Mouse (Mus musculus): Measurements from ENCODE around the gene Cd2ap.
"Not testable (repeated sequence)": the region's sequence is repeated elsewhere in the genome, so short reads cannot be mapped to it uniquely, and the experiment has no call there.

The Cd2ap gene

GRCm38 (mm10) chr17:42876001-42876903, at the start of gene Cd2ap:
Gene Cd2ap, minus strand, starts transcription at chr17:42876665.
- peak; percentile 97 for DNase-seq (ENCODE audit: low read depth, low spot score)

DNA sequence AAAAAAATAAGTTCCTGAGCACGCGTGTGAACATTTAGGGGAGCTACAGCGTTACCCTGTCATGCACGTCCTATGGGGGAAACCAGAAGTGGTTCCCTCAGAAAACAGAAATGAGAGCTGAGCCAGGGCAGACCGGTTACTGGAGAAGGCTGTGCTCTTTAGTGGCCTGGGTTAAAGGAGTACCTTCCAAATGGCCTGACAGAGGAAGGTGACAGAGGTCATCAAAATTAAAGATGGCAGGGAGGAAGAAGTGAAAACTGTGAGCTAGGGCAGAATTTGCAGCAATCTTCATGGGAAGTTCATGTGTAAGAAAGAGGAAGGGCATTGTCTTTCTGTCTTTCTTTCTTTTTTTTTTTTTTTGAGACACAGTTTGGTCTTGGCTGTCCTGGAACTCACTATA, 48.3 kb upstream of the Cd2ap start:
- no peak for DNase-seq (ENCODE audit: low read depth, low spot score)

- no peak for DNase-seq (ENCODE audit: low read depth, low spot score)
Measured at GRCm38 (mm10) chr17:42918810-42919209, 42.3 kb upstream of the Cd2ap start.

DNA sequence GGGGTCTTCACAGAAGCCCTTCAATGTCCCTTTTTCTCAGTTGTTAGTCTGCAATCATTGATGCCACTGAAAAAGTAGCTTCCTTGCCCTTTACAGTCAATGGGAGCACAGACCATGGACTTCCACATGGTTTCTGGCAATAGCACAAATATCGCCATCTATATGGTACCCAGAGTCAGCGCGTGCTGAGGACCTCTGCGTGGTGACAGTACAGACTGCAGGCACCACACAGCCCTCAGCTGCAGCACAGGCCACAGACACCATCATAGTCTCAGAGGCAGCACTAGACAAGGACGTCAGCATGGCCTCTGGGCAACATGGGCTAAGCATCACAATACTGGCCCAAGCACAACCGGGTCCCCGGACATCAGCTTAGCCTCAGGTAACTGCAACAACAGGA, 38.3 kb upstream of the Cd2ap start:
- no peak for DNase-seq (ENCODE audit: low read depth, low spot score)

GRCm38 (mm10) chr17:42912193-42912592, 35.7 kb upstream of the Cd2ap start:
- DNase-seq (ENCODE audit: low read depth, low spot score): no peak

DNA sequence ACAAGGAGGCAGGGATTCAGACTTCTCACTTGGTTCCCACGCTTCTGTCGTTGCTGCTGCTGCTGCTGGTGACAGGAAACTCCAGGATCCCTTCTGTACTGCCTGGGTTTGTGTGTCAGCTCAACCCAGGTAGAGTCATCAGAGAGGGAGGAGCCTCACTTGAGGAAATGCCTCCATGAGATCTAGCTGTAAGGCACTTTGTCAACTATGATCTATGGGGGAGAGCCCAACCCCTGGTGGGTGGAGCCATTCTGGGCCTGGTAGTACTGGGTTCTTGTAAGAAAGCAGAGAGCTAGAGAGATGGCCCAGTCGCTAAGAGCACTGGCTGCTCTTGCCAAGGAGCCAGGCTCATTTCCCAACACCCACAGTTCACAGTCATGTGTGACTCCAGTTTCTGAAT, 34.0 kb upstream of the Cd2ap start:
- no peak for DNase-seq (ENCODE audit: low read depth, low spot score)

- DNase-seq (ENCODE audit: low read depth, low spot score): no peak
Measured at GRCm38 (mm10) chr17:42909376-42909775, 32.9 kb upstream of the Cd2ap start.

DNA sequence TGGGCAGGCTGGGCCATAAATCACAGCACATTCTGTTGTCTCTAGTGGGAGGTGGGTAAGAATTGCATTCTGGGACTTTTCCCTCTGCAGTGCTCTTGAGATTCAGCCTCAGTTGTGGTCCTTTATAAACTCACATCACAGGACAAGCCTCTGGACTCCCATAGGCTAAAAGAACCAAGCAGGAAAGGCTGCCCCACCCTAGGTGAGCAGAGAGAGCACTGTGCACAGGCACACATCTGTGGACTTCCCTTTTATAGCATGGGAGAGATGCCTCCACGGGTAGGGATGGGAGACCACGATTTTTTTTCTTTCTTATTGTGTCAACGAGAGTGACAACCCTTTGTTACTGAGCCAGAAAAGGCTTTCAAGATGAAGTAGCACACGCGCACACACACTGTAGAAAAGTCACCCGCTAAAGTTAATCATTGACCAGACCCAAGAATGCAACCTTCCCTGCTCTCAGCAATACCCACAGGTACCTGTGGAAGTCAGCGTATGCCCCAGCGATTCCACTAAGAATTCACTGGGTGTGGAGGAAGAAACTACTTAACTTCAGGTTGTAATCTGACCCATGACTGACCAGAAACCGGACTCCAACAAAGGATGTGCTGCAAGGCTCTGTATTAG, 32.4 kb upstream of the Cd2ap start:
- no peak for DNase-seq (ENCODE audit: low read depth, low spot score)

- no peak for DNase-seq (ENCODE audit: low read depth, low spot score)
Measured at GRCm38 (mm10) chr17:42908136-42908535, 31.7 kb upstream of the Cd2ap start.

DNA sequence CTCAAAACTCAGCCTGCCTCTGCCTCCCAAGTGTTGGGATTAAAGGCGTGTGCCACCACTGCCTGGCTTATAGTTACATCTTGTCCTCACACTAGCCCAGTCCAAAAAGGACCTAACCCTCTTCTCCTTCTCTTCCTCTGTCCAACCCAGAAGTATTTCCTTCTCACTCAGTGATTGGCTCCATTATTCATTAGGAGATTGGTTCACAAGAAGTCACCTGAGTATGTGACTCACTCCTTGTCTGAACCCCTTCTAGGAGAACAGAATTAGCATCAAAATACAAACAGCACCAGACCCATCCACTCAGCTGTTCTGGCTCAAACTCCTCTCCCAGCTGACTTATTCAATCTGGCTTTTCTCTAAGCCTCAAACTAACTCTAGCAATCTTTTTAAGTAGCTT, 30.0 kb upstream of the Cd2ap start:
- not testable (repeated sequence) for DNase-seq (ENCODE audit: low read depth, low spot score)

DNA sequence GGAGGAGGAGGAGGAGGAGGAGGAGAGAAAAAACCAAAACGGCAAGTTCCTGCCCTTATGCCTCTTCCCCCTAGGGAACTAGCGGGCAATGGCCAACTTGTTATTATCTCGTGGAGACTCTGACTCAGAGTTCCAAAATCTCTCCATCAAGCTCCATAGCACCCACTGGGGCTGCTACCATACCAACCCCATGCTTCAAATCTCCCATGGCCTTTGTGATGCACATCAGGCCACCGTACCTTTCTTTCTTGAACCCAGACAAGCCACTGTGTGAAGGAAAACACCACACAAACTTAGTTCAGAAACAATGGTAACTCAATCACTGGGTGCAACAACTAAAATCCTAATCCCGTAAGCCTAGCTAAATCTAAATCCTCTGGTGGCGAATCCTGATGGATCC, 29.5 kb upstream of the Cd2ap start:
- no peak for DNase-seq (ENCODE audit: low read depth, low spot score)

GRCm38 (mm10) chr17:42900795-42901194, 24.3 kb upstream of the Cd2ap start:
- no peak for DNase-seq (ENCODE audit: low read depth, low spot score)

DNA sequence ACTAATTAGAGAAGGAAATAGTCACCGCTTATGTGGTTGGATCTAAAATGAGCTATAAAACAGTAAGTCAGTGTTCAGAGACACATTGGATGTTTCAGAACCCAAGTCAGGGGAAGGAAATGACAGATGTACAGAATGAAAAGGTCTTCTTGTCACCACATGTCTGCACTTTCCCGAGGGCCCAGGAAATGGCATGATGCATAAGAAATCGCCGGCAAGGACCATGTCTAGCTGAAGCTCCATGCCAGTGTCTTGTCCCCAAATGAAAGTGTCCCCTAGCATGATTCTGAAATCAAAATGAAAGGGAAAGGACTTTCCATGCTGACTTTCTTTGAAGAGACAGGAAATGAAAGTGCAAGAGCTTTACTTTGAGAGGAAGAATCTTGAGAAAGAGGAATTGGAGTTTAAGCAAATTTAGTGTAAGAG, 10.8 kb upstream of the Cd2ap start:
- peak; percentile 47 for DNase-seq (ENCODE audit: low read depth, low spot score)

DNA sequence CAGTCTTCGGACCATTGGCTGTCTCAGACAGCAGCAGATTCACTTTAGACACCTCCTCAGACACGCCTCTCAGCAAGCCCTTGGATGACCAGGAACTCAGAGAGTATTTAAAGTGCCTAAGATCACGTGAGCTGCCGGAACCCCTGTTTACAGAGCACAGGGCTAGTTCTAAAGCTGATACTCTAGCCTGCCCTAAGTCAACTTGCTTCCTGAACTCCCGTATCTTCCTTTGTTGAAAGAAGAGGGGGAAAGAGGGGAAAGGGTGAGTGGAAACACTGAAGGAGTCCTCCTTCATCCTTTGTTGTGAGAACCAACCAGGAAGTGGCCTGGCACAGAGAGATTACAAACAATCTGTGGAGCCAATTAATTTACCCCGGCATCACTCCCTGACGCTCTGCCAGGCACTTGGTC, 8.6 kb upstream of the Cd2ap start:
- DNase-seq (ENCODE audit: low read depth, low spot score): no peak

GRCm38 (mm10) chr17:42884382-42884781, 7.9 kb upstream of the Cd2ap start:
- no peak for DNase-seq (ENCODE audit: low read depth, low spot score)

- DNase-seq (ENCODE audit: low read depth, low spot score): peak; percentile 70
Measured at GRCm38 (mm10) chr17:42883769-42884168, 7.3 kb upstream of the Cd2ap start.

- DNase-seq (ENCODE audit: low read depth, low spot score): no peak
Measured at GRCm38 (mm10) chr17:42883315-42883714, 6.8 kb upstream of the Cd2ap start.

DNA sequence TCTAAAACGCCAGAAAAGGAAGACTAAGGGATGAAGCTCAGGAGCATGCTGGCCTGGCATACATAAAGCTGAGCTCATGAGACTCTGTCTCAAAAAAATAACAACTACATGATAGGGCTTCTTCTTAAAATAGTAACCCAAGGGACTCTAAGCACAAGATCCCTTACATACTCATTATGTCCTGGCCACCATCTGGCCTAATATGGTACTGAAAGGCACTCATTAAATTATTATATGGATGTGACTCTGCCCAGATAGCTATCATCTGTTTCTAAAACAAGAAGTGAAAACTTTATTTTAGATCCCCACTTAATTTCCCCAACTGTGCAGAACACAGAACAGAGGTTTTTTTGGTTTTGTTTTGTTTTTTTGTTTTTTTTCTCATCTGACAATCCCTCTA, 6.4 kb upstream of the Cd2ap start:
- no peak for DNase-seq (ENCODE audit: low read depth, low spot score)

DNA sequence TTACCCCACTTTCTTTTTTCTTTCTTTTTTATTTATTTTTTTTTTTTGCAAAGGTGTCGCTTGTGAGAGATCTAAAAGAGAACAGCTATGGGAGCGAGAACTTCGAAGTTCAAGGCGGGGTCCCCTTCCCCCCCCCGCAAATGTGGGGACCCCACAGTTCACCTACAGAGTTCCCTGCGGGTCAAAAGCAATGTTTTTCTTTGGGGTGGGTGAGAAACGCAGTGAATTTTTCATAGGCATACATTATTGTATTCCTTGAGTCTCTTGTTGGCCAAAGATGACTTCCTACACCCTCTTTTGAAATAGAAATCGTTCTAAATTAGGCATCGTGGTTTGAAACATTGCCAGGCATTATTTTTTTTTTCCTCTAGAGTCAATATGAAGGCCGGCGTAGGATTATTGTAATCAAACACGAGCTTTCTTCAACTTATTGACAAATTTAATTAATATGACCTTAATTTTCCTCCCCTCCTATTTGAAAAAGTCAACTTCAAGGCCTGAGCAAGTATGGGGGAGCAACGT, 500 bp upstream of the Cd2ap start:
- no peak for DNase-seq (ENCODE audit: low read depth, low spot score)

GRCm38 (mm10) chr17:42875571-42876000, 879 bp downstream of the Cd2ap start:
- peak; percentile 72 for DNase-seq (ENCODE audit: low read depth, low spot score)

DNA sequence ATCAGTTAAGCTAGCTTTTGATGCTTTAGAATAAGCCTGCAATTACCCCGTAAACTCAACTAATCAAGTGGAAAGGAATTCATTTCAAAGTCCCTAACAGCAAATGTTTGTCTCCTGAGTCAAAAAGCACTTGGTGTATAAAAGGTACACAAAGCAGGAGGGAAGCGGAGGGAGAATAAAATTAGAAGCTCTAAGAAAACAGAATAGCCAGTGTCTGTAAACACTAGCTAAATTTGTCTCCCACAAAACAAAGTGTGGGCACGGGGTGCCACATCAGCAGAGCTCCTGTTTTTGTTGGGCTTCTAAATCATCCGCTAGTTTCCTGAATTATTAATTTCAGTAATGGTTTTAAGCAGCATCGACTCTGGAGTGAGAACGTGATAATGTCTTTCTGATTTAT, 1.4 kb downstream of the Cd2ap start:
- no peak for DNase-seq (ENCODE audit: low read depth, low spot score)

GRCm38 (mm10) chr17:42870465-42870864, 6.0 kb downstream of the Cd2ap start:
- no peak for DNase-seq (ENCODE audit: low read depth, low spot score)

DNA sequence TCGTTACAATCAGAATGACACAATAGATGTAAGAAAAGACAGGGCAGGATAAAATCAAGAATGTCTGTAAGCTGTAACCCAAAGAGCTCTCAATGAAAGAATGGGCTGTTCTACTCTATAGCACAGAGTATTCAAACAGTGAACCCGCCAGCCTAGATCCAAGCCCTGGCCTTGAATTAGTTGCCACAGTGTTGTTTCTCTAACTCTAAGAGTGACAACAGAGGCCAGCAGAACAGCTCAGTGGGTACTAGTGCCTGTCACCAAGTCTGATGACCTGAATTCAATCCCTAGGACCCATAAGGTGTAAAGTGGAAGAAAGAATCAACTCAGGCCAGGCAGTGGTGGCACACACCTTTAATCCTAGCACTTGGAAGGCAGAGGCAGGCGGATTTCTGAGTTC, 13.3 kb downstream of the Cd2ap start:
- DNase-seq (ENCODE audit: low read depth, low spot score): no peak

Measured in CD4-positive helper T cell, adult 2 months (primary cell).